Mouse (Mus musculus) bone marrow macrophage, adult 2 months (primary cell): ENCODE data around the gene Hyal3.

Experiments used
- CTCF ChIP-seq: IDR thresholded peaks from 2 replicates; pipeline ENCODE4 v1.5.1; 2012; ENCODE audit warnings: low read depth, mild to moderate bottlenecking, low read length, moderate library complexity
- POLR2A ChIP-seq: IDR thresholded peaks from 2 replicates; pipeline ENCODE4 v1.6.1; 2012; ENCODE audit warnings: mild to moderate bottlenecking, low read depth, low read length, borderline replicate concordance

- TF ChIP-seq POLR2A = no peak
- no peak for TF ChIP-seq CTCF
Observed at GRCm38 (mm10) chr9:107540420-107540819, 40.2 kb upstream of the Hyal3 start.
